In genomic region chr3:40894336-40894735, GRCm38 (mm10) we compare ENCODE assay signal across 8 mouse cellular contexts. TPM values are rescaled to one million over a fixed set of nuclear protein-coding genes. Genes with fewer than 3 reads are reported as not detected.
A peak's percentile ranks its signal among the peaks of the same experiment; 100 is the strongest.
DNase-seq lines count a peak whose midpoint lies in the region; ATAC-seq and TF ChIP-seq lines count a peak whose summit lies in the region.
"Not testable (repeated sequence)": the region's sequence is repeated elsewhere in the genome, so short reads cannot be mapped to it uniquely, and the experiment has no call there.

No protein-coding gene starts in this region.

- H3K36me3 ChIP-seq in intestine, embryonic 14.5 days (ENCODE audit: control insufficient read depth, insufficient read depth, low read length); limb, embryonic 14.5 days (ENCODE audit: control insufficient read depth, insufficient read depth, low read length); midbrain, embryonic 12.5 days: not testable (repeated sequence)

- not testable (repeated sequence) for H3K4me1 ChIP-seq in intestine, embryonic 14.5 days (replicated peaks; ENCODE audit: control insufficient read depth, insufficient read depth, low read length); limb, embryonic 14.5 days (ENCODE audit: control insufficient read depth, insufficient read depth, low read length); midbrain, embryonic 12.5 days

- TF ChIP-seq POLR2A in limb, embryonic 14.5 days (IDR thresholded peaks at IDR 0.05; ENCODE audit: borderline replicate concordance, extremely low read depth, insufficient read depth, insufficient read length) = not testable (repeated sequence)

- H3K9ac ChIP-seq in intestine, embryonic 14.5 days (ENCODE audit: low read length) = peak overlapping the region; percentile 45
- peak overlapping the region; percentile 51 for H3K9ac ChIP-seq in limb, embryonic 14.5 days (ENCODE audit: low read depth, low read length, severe bottlenecking)
- H3K9ac ChIP-seq in midbrain, embryonic 12.5 days (replicated peaks) = peak overlapping the region; percentile 55

- H3K9me3 ChIP-seq in intestine, embryonic 14.5 days (ENCODE audit: control insufficient read depth, low read length); limb, embryonic 14.5 days (ENCODE audit: control insufficient read depth, low read length); midbrain, embryonic 12.5 days: not testable (repeated sequence)

- not testable (repeated sequence) for H3K27me3 ChIP-seq in intestine, embryonic 14.5 days (replicated peaks; ENCODE audit: control insufficient read depth, insufficient read depth, low read length); limb, embryonic 14.5 days (ENCODE audit: control insufficient read depth, insufficient read depth, low read length); midbrain, embryonic 12.5 days

- ATAC-seq in granulocyte monocyte progenitor cell, adult 5-6 weeks (replicated peaks; ENCODE audit: poor library complexity, severe bottlenecking) = peak; percentile 54; the same call in 1 of the 2 replicates
- ATAC-seq in intestine, embryonic 14.5 days (replicated peaks; ENCODE audit: low FRiP score, low TSS enrichment, low read depth); limb, embryonic 14.5 days (ENCODE audit: low FRiP score, low read depth); midbrain, embryonic 12.5 days (ENCODE audit: low FRiP score, low read depth): not testable (repeated sequence)

- DNase-seq in adrenal gland, adult 18-20 months (ENCODE audit: low spot score in 2 of 2) = peak; percentile 15 to 35
- peak; percentile 45 for DNase-seq in embryo, embryonic 11 days
- peak; percentile 64 for DNase-seq in intestine, embryonic 14.5 days (ENCODE audit: low spot score)
- DNase-seq in limb, embryonic 14.5 days (ENCODE audit: low spot score) = not testable (repeated sequence)
- peak; percentile 27 to 35 for DNase-seq in spleen, adult 18-20 months
- DNase-seq in yolk sac, embryonic 10.5 days (ENCODE audit: low spot score) = peak; percentile 51

- H3K4me3 ChIP-seq in intestine, embryonic 14.5 days (ENCODE audit: low read depth, low read length) = peak overlapping the region; percentile 52
- H3K4me3 ChIP-seq in limb, embryonic 14.5 days (replicated peaks; ENCODE audit: low read length) = peak overlapping the region; percentile 49
- H3K4me3 ChIP-seq in midbrain, embryonic 12.5 days = peak overlapping the region; percentile 48

- WGBS in intestine, embryonic 14.5 days = under 1% methylated on average over 19 of the region's 24 CpGs
- WGBS in limb, embryonic 14.5 days = 0% methylated on average over 19 of the region's 24 CpGs
- 2% methylated on average over 18 of the region's 24 CpGs for WGBS in midbrain, embryonic 12.5 days

- H3K4me2 ChIP-seq in intestine, embryonic 14.5 days (ENCODE audit: low read length) = peak overlapping the region; percentile 61
- H3K4me2 ChIP-seq in limb, embryonic 14.5 days (replicated peaks; ENCODE audit: low read depth, low read length, severe bottlenecking) = peak overlapping the region; percentile 72
- peak overlapping the region; percentile 73 for H3K4me2 ChIP-seq in midbrain, embryonic 12.5 days (replicated peaks)

- H3K27ac ChIP-seq in intestine, embryonic 14.5 days (ENCODE audit: low read depth); limb, embryonic 14.5 days (replicated peaks; ENCODE audit: low read depth, low read length); midbrain, embryonic 12.5 days (replicated peaks): not testable (repeated sequence)

RNA-seq across cellular contexts. Expression of gene 1700034I23Rik, which starts 8.0 kb away (rescaled TPM):
- total RNA-seq in adrenal gland, adult 18-20 months (2021) = under 1 TPM in 1 of 2 experiments, not detected in 1; 0.16 TPM
- total RNA-seq in granulocyte monocyte progenitor cell, adult 5-6 weeks (2014; fragmentation: Nextera tagmentation) = not detected in 2 replicates
- not detected in 2 replicates for total RNA-seq in granulocyte monocyte progenitor cell, adult 5-6 weeks (2017)
- polyA plus RNA-seq in intestine, embryonic 14.5 days (2014; fragmentation: Nextera tagmentation; extraction: Ambion mirVana) = 0.41 and 0.42 TPM in 2 replicates
- polyA plus RNA-seq in limb, embryonic 14.5 days (2012; rRNA removed) = not detected in 2 replicates
- 0.12 and 0.32 TPM in 2 replicates for polyA plus RNA-seq in limb, embryonic 14.5 days (2014; fragmentation: Nextera tagmentation; extraction: Ambion mirVana)
- 0.25 and 0.41 TPM in 2 replicates for polyA plus RNA-seq in midbrain, embryonic 12.5 days (2016; fragmentation: Nextera tagmentation; extraction: Ambion mirVana)

RNA-seq across cellular contexts. Expression of gene Abhd18, which starts 47.6 kb away (rescaled TPM):
- 1 to 10 TPM; 3.0 to 6.1 TPM for total RNA-seq in adrenal gland, adult 18-20 months (2021)
- total RNA-seq in granulocyte monocyte progenitor cell, adult 5-6 weeks (2014; fragmentation: Nextera tagmentation) = 5.7 and 10.3 TPM in 2 replicates
- 4.8 and 9.4 TPM in 2 replicates for total RNA-seq in granulocyte monocyte progenitor cell, adult 5-6 weeks (2017)
- 5.7 and 8.8 TPM in 2 replicates for polyA plus RNA-seq in intestine, embryonic 14.5 days (2014; fragmentation: Nextera tagmentation; extraction: Ambion mirVana)
- polyA plus RNA-seq in limb, embryonic 14.5 days (2012; rRNA removed) = 5.8 and 6.7 TPM in 2 replicates
- 5.0 and 5.6 TPM in 2 replicates for polyA plus RNA-seq in limb, embryonic 14.5 days (2014; fragmentation: Nextera tagmentation; extraction: Ambion mirVana)
- polyA plus RNA-seq in midbrain, embryonic 12.5 days (2016; fragmentation: Nextera tagmentation; extraction: Ambion mirVana) = 13.8 TPM in 2 replicates

RNA-seq across cellular contexts. Expression of gene Mfsd8, which starts 47.6 kb away (rescaled TPM):
- 10 to 100 TPM; 22.3 to 24.6 TPM for total RNA-seq in adrenal gland, adult 18-20 months (2021)
- 15.3 and 21.9 TPM in 2 replicates for total RNA-seq in granulocyte monocyte progenitor cell, adult 5-6 weeks (2014; fragmentation: Nextera tagmentation)
- 3.0 and 6.1 TPM in 2 replicates for total RNA-seq in granulocyte monocyte progenitor cell, adult 5-6 weeks (2017)
- polyA plus RNA-seq in intestine, embryonic 14.5 days (2014; fragmentation: Nextera tagmentation; extraction: Ambion mirVana) = 5.4 and 6.2 TPM in 2 replicates
- 6.5 and 7.1 TPM in 2 replicates for polyA plus RNA-seq in limb, embryonic 14.5 days (2012; rRNA removed)
- 8.5 and 9.2 TPM in 2 replicates for polyA plus RNA-seq in limb, embryonic 14.5 days (2014; fragmentation: Nextera tagmentation; extraction: Ambion mirVana)
- 9.7 and 10.8 TPM in 2 replicates for polyA plus RNA-seq in midbrain, embryonic 12.5 days (2016; fragmentation: Nextera tagmentation; extraction: Ambion mirVana)

RNA-seq across cellular contexts. Expression of gene Larp1b, which starts 55.3 kb away (rescaled TPM):
- 10 to 100 TPM; 31.1 to 35.6 TPM for total RNA-seq in adrenal gland, adult 18-20 months (2021)
- 11.6 and 15.9 TPM in 2 replicates for total RNA-seq in granulocyte monocyte progenitor cell, adult 5-6 weeks (2014; fragmentation: Nextera tagmentation)
- 23.7 and 33.1 TPM in 2 replicates for total RNA-seq in granulocyte monocyte progenitor cell, adult 5-6 weeks (2017)
- polyA plus RNA-seq in intestine, embryonic 14.5 days (2014; fragmentation: Nextera tagmentation; extraction: Ambion mirVana) = 6.2 and 6.3 TPM in 2 replicates
- polyA plus RNA-seq in limb, embryonic 14.5 days (2012; rRNA removed) = 2.1 and 3.5 TPM in 2 replicates
- polyA plus RNA-seq in limb, embryonic 14.5 days (2014; fragmentation: Nextera tagmentation; extraction: Ambion mirVana) = 2.0 and 4.0 TPM in 2 replicates
- polyA plus RNA-seq in midbrain, embryonic 12.5 days (2016; fragmentation: Nextera tagmentation; extraction: Ambion mirVana) = 2.2 and 4.3 TPM in 2 replicates
